Mouse (Mus musculus) forelimb bud, embryonic 11.5 days (tissue): Measurements from ENCODE around the gene Gm17584.
"Not testable (repeated sequence)": the region's sequence is repeated elsewhere in the genome, so short reads cannot be mapped to it uniquely, and the experiment has no call there.

Experiments
- DNase-seq: peaks from one replicate; pipeline ENCODE4 v3.0.0-alpha.2; 2012; ENCODE audit warnings: low read depth, low spot score

Gm17584 gene

DNA sequence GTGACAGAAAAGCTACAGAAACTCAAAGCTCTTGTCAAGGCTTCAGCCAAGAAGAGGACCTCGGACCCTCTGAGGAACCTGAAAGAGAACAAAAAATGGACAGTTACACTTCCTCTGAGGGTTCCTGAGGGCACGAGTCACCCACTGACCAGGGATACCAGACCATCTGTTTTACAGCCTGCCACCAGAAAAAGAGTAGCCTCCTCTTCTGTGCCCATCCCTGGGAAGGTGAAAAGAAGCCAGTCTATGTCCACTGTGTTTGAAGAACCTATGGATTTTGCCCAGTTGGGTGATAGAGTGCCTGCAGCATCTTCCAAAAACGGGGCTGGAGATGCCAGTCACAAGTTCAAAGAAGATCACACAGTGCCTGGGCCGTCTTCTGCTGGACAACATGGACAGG is at the start of gene Gm17584:
TSS of gene Gm17584 (plus strand) at position 301 of the 400 bp plus-strand sequence.
- DNase-seq = not testable (repeated sequence)
